Mouse (Mus musculus) ovary, adult 18-20 months (tissue): ENCODE measurements around the gene Mrpl1.

ENCODE experiments used
- DNase-seq: peaks from one replicate; pipeline ENCODE4 v3.0.0; 2022; ENCODE audit warnings: low spot score, mixed read lengths

Gene Mrpl1

DNA sequence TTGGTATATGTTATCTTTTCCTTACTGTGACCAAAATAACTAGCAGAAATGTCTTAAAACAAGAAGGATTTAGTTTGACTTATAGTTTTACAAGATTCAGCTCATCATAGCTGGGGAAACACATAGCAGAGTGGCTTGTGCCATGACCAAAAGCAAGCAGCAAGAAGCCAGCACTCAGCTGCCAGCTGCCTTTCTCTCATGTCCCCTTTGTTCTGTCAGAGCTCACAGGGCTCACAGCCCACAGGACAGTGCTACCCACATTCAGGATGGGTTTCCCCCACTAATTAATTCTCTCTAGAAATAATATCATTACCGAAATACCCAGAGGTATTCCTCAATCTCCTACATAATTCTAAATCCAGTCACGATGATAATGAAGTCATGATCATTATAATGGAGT lies 1.8 kb upstream of the Mrpl1 start:
- DNase-seq, result no peak

DNA sequence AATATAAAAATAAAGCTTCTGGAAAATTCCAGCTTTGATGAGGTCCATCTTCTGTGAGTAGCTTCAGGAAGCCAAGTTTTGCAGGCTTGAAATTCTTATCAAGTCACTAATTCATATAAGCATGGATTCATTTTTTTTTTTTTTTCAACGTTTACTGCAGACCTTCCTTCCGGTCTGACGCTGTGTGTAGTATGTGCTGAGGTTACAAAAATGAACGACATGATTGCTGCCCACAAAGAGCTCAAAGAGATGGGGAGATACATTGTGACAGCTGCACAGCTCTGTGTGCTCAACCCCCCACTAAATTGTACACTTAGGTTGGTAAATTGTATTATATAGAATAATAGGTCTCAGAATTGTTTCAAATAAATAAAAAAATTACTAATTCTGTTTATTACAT lies 750 bp upstream of the Mrpl1 start:
- no peak for DNase-seq

DNA sequence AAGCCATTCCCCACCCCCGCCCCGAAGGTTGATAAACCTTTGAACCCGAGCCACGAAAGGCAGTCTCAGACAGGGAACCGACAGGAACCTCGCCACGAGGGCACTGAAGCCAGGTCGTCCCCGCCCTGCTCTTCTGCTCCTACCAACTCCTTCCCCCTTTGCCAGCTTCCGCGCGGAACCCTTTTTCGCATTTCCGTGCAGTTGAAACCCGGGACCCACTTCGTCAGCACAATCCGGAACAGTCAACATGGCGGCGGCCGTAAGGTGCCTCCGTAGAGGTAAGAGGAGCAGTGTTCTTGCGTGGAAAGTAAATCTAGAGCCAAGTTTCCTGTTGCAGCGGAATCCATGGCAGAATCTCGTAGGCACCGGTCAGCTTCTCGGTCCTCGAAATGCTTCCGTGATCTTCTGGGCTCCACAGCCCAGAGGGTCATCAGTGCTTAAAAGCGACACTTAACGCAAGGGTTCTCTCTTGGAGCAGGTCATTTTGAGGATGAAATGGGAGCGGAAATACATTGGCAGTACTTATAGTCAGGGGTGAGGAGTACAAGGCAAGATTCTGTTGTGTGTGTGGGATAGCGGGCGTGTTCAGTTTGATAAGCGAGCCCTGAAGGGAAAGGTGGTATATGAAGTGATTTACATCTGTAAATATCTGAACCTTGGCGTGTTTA lies 757 bp downstream of the Mrpl1 start:
- peak; percentile 85 for DNase-seq

DNA sequence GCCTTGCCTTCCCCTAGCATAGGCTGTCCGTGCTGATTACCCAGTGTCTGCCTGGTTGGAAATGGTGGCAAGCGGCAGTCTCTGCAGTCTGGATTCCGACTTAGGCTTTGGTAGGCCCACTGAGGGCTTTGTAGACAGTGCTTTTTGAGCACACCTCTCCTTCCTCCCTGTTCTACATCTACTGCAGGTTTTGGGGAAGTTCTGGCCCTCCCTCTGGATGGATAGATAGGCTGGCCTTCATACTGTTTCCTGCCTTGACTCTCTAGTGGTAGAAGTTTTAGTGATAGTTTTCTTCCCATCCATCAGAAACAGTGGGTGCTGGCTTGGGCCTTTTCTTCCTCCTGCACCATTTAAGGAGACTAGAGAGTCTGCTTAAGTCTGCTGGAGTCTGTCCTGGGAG lies 9.4 kb downstream of the Mrpl1 start:
- no peak for DNase-seq

DNA sequence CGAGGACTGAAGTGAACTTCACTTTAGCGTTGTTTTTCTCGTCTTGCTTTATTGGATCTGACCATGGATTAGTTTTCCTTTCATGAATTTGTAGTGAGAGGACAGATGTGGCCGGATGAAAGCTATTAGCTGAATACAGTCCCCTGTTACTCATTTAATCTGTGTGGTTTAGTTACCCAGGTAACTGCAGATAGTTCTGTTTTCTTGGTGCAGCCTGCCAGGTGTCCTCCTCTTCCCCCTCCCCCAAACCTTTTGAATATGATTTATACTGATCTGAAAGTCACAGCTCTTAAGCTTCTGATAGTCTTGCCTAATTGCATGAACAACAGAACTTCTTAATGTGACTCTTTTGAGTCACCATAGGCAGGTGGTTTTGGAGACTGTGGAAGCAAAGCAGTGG lies 10.2 kb downstream of the Mrpl1 start:
- DNase-seq, result no peak

DNA sequence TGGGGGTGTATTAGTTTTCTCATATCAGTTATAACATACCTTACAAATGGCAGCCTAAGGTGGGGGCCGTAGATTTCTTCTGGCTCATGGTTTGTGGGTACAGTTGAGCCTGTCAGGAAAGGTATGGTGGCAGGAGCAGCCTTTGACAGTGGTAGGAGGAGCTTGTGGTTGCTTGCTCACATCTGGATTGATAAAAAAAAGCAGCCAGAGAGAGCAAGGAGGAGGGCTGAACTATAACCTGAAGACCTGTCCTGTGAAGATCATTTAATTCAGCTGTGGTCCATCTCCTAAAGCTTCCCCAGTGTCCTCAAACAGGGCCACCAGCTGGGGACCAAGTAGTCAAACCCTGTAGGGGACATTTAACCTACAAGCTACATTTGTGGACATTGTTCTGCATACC lies 12.0 kb downstream of the Mrpl1 start:
- DNase-seq, result no peak

DNA sequence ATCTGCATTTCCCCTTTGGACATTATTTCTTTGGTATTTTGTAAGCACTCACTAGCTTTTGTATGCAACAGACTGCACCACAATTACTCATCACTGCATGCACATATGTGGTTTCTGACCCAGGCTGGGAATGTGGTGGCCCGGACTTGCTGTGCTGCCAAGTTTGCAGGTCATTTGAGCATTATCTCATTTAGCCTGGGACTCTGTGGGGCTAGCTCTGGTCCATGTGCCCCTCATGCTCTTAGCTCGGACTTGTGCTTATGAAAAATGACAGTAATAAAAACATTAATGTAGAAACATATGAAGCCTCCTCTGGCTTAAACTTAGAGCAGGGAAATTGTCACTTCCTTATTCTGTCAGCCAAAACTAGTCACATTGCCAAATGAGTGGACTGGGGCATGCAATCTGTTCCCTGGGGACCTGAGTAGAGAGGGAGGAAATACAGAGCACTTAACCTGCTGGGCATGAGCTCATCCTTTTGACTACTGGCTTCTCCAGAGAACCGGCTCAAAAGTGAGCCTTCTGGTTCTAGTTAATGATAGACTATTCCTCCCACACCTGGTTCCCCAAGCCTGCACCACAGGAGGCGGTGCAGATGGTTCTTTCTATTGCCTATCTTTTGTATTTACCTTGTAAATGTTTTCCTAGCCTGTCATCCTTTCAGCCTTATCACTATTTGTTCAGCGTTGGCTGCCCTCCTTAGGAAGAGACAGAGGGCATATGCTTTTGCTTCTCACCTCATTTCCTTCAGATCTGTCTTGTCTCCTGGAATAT lies 12.7 kb downstream of the Mrpl1 start:
- no peak for DNase-seq

DNA sequence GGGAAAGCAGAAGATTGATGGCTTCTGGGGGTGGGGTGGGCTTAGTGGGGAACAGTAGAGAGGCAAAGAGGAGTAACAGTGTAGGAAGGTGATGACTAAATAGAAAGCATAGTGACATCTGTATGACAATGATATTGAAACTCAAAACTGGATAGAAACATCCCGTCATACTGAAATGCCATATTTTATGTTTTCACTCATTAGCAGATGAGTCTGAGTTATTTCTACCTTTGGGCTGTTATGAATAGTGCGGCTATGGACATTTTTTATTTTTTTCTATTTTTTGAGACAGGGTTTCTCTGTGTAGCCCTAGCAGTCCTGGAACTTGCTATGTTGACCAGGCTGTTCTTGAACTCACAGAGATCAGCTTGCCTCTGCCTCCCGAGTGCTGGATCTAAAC lies 13.7 kb downstream of the Mrpl1 start:
- DNase-seq, result no peak

DNA sequence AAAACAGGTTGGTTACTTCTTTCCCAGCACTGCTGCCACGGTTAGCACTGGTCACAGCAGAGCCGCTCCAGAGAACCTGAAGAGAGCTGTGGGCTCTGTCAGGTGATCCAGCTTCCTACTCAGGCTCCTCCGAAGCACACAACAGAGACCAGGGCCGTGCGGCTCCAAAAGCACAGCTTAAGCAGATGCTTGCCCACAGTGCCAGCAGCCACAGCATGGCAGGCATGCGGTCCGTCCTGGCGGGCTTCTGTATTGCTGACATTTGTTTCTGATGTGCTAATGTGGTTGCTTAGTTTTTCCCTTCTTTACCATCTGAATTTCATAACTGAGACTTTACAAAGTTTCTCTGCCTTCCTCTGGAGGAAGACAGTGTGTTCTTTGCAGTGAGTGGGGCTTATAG lies 17.2 kb downstream of the Mrpl1 start:
- DNase-seq, result no peak

DNA sequence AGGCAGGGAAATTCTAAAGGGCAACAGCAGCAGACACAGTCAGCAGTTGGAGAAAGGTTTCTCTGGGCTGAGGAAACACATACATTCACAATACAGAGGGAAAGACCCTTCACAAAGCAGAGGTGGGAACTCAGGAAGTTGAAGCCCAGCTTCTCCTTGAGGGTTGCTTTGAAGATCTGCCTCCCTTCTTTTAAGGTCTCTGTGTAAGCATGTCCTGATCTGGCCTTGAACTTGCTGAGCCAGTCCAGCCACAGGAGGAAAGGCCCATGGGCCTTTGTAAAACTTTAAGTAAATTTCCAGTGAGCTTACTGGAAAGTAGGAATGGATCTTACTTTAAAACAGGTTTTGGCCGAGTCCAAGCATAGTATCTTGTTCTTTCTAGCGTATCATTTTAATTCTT lies 19.7 kb downstream of the Mrpl1 start:
- DNase-seq, result no peak

DNA sequence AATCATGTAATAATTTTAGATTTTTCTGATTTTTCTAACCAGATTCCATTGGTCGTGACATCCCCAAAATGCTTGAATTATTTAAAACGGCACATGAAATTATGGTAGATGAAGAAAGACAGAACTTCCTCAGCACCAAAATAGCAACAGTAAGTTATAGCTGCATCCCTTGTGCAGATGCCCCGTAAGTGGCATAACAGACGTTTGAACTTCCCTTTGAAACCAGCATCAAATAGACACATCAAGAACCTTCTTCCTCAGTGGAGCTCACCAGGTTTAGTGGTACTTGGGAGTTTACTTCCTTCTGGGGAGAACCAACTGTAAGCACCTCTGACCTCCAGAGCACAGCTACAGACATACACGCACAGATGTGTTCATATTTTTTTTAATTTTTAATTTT lies 29.5 kb downstream of the Mrpl1 start:
- DNase-seq, result no peak

DNA sequence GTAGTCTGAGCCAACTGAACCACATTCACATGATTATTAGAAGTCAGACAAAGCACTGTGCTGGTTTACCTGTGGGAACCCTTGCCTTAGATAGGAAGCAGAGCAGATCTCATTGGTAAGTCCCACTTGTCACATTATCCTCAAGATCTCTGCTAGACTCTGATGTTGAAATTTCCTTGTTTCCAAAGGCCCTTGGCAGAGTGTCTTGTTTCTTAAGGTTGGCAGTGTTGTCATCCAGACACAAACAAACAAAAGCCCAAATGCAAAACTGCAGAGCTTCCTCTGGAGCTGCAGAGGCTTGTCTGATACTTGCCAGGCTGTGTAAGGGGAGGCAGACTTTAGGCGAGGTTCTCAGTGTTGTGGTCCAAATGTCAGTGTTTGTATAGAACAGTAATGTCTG lies 31.6 kb downstream of the Mrpl1 start:
- DNase-seq, result no peak

DNA sequence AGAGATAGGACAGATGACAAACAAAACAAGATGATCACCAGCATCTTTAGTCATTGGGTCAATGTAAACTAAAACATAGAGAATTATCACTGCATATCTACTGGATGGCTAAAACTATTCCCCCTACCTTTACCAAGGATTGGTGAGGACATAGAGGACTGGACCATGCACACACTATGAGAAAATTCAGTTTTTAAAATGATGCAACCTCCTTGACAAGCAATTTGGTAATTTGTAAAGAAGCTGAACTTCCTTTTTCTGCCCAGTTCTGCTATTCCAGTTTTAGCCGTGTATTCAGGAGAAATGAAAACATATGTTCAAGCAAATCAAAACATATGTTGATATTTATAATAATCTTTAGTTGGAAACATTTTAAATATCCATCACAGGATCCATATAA lies 35.2 kb downstream of the Mrpl1 start:
- no peak for DNase-seq

DNA sequence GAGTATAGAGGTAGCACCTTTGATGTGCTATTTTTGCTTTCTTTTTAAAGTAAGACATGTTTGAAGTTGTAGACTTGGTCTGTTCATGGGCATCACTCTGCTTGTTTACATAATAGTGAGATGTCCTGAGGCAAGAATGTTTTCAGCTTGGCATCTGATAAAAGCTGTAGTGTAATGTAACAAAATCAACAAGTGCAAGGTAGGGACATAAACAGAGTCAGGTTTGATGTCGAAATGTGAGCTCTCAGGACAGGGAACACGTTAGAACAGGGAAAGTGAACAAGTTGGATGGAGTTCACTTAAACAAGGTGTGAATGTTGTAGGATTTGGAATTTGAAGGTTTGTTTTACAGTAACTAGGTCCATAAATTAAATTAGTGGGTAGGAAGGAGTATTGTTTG lies 44.7 kb downstream of the Mrpl1 start:
- no peak for DNase-seq

DNA sequence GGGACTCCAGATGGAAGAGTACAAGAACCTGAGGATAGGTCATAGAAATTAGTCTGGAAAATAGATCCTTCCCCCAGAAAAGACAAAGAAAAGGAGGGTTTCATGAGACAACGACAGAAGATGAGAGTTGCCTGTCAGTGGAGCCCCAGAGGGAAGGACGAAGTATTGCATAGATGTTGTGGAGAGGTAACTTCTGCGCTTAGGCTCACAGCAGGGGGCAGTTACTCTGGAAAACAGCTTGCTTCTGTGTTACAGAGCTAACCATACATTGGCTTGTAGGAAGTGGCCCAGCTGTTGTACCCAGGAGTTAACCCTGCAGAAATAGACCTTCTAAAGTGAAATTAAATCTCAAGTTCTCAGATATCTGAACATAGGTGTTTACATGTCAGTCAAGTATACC lies 45.9 kb downstream of the Mrpl1 start:
- no peak for DNase-seq

DNA sequence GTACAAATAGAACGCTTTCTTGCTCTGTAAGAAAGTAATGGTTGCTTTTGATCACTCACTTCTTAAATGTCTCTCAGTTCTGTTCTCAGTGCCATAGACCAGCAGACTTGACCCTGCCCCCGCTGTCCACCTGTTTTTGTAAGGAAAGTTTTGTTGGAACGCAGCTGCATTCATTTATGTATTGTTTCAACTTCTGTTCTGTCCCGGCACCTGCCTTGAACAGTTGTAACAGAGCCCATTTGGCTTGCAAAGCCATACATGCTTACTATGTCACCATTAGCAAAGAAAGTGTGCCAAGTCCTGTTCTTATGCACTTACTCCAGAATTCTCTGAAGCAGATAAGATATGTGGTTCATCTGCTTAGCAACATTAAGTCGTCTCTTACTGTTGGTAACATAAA lies 48.9 kb downstream of the Mrpl1 start:
- DNase-seq, result no peak

DNA sequence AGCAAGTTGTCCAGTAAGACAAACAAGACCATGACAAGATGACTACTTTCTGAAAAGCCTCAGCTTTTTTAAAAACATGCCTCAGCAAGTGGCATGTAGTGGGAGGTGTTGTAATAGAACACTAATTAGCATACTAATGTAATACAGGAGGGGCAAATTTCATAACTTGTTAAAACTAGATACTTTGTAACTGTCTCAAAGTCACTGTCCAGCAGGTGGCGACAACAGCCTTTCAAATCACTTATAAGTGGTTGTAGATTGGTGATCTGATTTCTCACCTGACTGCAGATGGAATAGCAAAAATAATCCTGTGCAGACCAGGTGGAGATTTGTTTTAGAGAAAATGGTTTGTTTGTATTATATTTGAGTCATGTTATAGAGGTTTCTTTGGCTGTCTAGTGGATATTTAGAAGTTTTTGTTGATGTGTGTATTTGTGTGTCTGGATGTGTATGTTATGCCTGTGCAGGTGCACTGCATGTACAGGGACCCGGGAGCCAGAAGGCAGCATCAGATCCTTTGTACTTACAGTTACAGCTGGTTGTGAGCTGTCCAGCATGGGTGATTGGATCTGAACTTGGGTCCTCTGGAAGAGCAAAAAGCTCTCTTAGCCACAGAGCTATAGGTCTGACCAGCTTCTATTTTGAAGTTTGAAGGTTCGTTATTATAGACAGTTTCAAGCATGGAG lies 57.9 kb downstream of the Mrpl1 start:
- no peak for DNase-seq

DNA sequence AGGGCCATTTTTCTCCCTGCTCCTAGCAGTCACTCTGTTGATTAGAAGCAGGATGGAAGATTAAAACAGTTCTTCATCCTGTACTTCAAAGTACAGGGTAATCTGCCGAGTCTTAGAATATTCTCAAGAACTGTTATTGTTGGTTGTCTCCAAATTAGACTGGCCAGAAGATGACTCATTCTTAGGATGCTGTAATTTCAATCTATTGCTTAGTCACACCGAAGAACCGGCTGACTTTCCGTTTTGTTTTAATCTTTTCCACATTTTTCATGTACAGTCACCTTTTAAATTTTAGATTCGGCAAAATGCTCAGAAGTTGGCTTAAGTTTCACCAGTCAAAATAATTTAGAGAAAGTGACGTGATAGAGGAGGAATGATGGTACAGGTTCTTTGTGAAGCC lies 61.8 kb downstream of the Mrpl1 start:
- DNase-seq, result no peak

DNA sequence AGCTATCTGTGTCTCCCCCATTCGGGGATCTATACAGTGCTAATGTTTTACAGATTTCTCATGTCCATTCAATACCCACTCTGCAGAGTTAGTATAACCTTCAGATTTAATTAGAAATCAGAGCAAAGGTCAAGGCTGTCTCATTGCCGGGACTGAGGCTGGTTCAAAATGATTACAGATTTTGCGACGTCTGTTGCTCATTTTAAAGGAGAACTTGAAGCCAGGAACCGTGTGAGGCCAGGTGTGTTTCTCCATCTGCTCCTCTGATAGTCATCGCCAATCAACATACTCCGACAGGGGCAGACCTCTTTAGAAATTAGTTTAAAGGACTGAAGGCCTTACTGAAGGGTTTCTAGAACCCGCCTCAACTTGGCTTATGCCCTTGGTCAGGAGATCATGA lies 96.5 kb downstream of the Mrpl1 start:
- no peak for DNase-seq

DNA sequence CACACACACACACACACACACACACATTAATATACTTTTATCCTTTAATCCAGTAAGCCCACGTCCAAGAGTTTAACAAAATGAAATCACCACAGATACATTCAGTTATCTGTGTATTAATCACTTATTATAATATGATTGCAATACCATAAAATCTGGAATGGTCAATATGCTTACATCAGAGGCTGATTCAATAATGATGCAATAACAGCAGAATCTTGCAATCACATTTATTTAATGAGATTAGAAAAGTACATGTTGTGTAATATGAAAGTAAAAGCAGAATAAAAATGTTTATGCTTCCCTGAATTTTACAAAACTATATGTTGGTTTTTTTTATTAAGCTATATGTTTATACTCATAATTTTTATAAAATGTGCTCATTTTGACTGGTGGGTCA lies 97.0 kb downstream of the Mrpl1 start:
- no peak for DNase-seq

DNA sequence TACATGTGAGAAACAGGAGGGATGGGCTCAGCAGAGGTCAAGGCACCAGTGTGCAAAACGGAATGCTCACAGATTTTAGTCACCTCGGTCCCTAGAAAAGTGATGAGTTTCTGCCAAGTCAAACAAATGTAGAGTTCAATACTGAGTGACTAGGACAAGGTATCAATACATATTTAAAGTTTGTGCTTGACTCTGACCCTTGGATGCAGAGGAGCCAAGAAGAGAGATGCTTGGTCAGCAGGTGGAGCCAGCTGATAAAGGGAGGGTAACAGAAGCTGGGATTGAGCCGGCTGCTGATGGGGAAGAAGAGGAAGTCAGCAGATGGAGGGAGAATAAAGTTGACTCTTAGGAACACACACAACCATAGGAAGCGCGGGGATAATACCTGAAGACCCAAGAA lies 97.5 kb downstream of the Mrpl1 start:
- DNase-seq, result no peak

DNA sequence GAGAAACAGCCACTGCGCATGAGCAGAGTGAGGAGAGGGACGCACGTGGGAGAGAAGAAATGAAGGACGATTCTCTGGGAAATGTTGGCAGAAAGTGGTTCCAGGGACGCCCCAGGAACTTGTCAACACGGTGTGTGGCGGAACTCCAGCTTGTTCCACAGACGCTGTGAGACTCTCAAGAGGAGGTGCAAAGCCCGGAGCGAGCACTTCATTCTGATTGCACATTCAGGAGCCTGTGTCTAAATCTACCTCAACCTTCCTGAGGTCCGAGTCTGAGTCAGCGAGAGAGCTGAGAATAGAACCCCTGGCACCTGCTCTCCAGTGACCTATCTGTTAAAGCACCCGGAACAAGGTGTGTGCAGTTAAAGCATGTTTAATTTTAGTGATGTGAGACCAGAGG lies 98.8 kb downstream of the Mrpl1 start:
- DNase-seq, result no peak

DNA sequence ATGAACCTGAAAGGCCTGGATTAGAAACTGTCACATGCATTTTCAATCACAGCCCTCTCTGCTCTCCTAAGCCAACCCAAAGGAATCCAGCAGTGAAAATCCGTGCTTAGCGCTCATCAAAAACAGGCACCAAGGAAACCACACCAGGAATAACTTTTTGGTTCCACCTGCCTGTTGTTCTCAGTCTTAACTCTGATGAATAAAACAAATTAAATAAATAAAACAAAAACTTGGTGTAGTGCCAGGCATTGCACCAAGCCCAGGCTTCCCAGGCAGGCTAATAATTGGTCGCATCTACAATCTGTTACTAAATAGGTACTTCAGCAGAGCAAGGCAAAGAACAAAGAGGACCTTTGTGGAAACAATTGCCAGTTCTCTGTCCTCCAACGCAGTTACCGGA lies 99.4 kb downstream of the Mrpl1 start:
- DNase-seq, result no peak

DNA sequence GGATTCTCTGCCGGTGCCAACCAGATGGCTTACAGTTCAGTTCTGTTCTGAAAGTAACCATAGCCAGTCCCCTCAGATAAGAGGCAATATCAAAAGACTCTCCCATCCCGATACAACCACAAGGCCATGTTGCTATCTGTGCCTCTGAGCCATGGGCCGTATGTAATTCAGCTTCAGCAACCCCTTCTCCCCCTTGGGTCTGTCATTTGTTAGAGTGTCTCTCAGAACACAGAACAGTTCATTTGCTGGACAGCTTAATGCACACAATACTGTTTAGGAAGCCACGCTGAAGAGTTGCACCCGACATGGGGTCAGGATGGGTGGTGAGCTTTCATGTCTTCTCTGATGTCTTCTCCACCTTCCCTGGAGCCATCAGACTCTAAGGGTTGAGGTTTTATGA lies 100.3 kb downstream of the Mrpl1 start:
- DNase-seq, result no peak
